17 mouse cellular contexts compared by ENCODE assay signal in the genomic region with DNA sequence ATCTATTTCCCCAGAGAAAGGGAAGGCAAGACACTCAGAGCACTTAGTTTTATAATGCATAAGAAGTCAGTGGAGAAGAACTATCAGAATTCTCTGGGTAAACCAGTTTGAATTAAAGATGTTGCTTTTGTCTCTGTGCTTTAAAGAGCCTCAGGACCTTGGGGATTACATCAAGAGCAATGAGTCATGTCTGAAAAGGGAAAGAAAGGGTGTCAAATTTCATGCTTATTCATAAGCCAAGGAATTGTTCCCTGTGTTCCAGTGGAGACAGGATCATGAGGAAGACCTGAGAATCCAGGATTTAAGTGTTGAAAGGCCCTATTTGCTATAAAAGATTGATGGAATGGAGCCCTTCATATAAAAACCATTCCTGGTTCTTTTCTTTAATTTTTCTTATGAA. TPM values are rescaled to one million over a fixed set of nuclear protein-coding genes. Genes with fewer than 3 reads are reported as not detected.
DNase-seq lines count a peak whose midpoint lies in the region; ATAC-seq and TF ChIP-seq lines count a peak whose summit lies in the region.
"Had no signal": no experiment of that assay in that cellular context is flagged by ENCODE, and none has a peak within 500 bp of the region (broad histone marks: within the 10 kb centered on the region; RNA-seq: fewer than 3 reads in every experiment).

No protein-coding gene starts in this region.

- H3K9ac ChIP-seq in kidney, embryonic 15.5 days = no peak overlapping the region
- no peak overlapping the region for H3K9ac ChIP-seq in embryonic facial prominence, embryonic 14.5 days (ENCODE audit: low read depth, low read length)
- H3K9ac ChIP-seq: forebrain, embryonic 13.5 days; hindbrain, embryonic 15.5 days; lung, embryonic 15.5 days had no signal

- no peaks in the 10 kb centered on the region for H3K36me3 ChIP-seq in kidney, embryonic 15.5 days
- no peaks in the 10 kb centered on the region for H3K36me3 ChIP-seq in embryonic facial prominence, embryonic 14.5 days (ENCODE audit: control insufficient read depth, insufficient read depth, low read length)
- no peaks in the 10 kb centered on the region for H3K36me3 ChIP-seq in thymus, adult 2 months (ENCODE audit: control insufficient read depth, insufficient read depth, low read length)
- H3K36me3 ChIP-seq: G1E; hindbrain, embryonic 15.5 days; lung, embryonic 15.5 days had no signal

- ATAC-seq in kidney, embryonic 15.5 days (replicated peaks; ENCODE audit: low FRiP score) = no peak
- ATAC-seq in embryonic facial prominence, embryonic 14.5 days (ENCODE audit: low read depth) = no peak
- ATAC-seq: activated CD4-positive, CD25-positive, alpha-beta regulatory T cell, adult 4 months; forebrain, embryonic 13.5 days had no signal

- no peak overlapping the region for H3K4me2 ChIP-seq in kidney, embryonic 15.5 days
- H3K4me2 ChIP-seq in embryonic facial prominence, embryonic 14.5 days (ENCODE audit: low read depth, low read length) = no peak overlapping the region
- H3K4me2 ChIP-seq: forebrain, embryonic 13.5 days; heart, embryonic 11.5 days; hindbrain, embryonic 15.5 days; lung, embryonic 15.5 days had no signal

- peak; percentile 21 for DNase-seq in embryo, embryonic 11 days
- no peak for DNase-seq in embryo, embryonic 9.5 days (ENCODE audit: extremely low spot score)
- no peak for DNase-seq in kidney, postnatal 10 days
- DNase-seq in 3T3-L1 (ENCODE audit: low read depth, low spot score) = peak; percentile 94
- DNase-seq in embryonic facial prominence, embryonic 14.5 days (ENCODE audit: low spot score) = peak; percentile 79
- DNase-seq in testis, postnatal 10 days (ENCODE audit: low spot score) = no peak
- no peak for DNase-seq in thymus, adult 2 months
- DNase-seq: cerebellum, adult 11 months; kidney, adult 11 months had no signal

- H3K4me1 ChIP-seq in kidney, embryonic 15.5 days = peaks cover 18% of the 10 kb centered on the region
- peaks cover 16% of the 10 kb centered on the region for H3K4me1 ChIP-seq in embryonic facial prominence, embryonic 14.5 days (ENCODE audit: control insufficient read depth, insufficient read depth, low read length)
- H3K4me1 ChIP-seq in thymus, adult 2 months (replicated peaks; ENCODE audit: control insufficient read depth, insufficient read depth, low read length) = no peaks in the 10 kb centered on the region

- peak overlapping the region; percentile 32; the same call in 1 of the 2 replicates for H3K27ac ChIP-seq in kidney, embryonic 15.5 days
- no peak overlapping the region for H3K27ac ChIP-seq in embryonic facial prominence, embryonic 14.5 days (replicated peaks; ENCODE audit: low read depth, low read length)
- H3K27ac ChIP-seq in thymus, adult 2 months (ENCODE audit: control insufficient read depth, insufficient read depth, low read length) = no peak overlapping the region
- H3K27ac ChIP-seq: forebrain, embryonic 13.5 days; hindbrain, embryonic 15.5 days; left cerebral cortex, adult 2 months; lung, embryonic 15.5 days had no signal

- TF ChIP-seq POLR2A in thymus, adult 2 months (IDR thresholded peaks at IDR 0.05; ENCODE audit: control insufficient read depth, extremely low read depth, insufficient read depth, low read length, poor library complexity) = no peak

- no peak overlapping the region for H3K4me3 ChIP-seq in kidney, embryonic 15.5 days (replicated peaks)
- no peak overlapping the region for H3K4me3 ChIP-seq in embryonic facial prominence, embryonic 14.5 days (ENCODE audit: low read depth, low read length)
- H3K4me3 ChIP-seq in thymus, adult 2 months (ENCODE audit: control insufficient read depth, insufficient read depth, low read length) = no peak overlapping the region
- H3K4me3 ChIP-seq: forebrain, embryonic 13.5 days; hindbrain, embryonic 15.5 days; left cerebral cortex, adult 2 months; lung, embryonic 15.5 days had no signal

- H3K27me3 ChIP-seq in kidney, embryonic 15.5 days = no peaks in the 10 kb centered on the region
- no peaks in the 10 kb centered on the region for H3K27me3 ChIP-seq in embryonic facial prominence, embryonic 14.5 days (replicated peaks; ENCODE audit: control insufficient read depth, insufficient read depth, low read length)
- H3K27me3 ChIP-seq in thymus, adult 2 months (ENCODE audit: control insufficient read depth, insufficient read depth, low read length) = no peaks in the 10 kb centered on the region
- H3K27me3 ChIP-seq: forebrain, embryonic 13.5 days; hindbrain, embryonic 15.5 days; lung, embryonic 15.5 days had no signal

- H3K9me3 ChIP-seq in kidney, embryonic 15.5 days (replicated peaks) = no peaks in the 10 kb centered on the region
- no peaks in the 10 kb centered on the region for H3K9me3 ChIP-seq in embryonic facial prominence, embryonic 14.5 days (ENCODE audit: control insufficient read depth, low read length)
- H3K9me3 ChIP-seq: forebrain, embryonic 13.5 days; G1E; hindbrain, embryonic 15.5 days; lung, embryonic 15.5 days had no signal

- no peak for TF ChIP-seq CTCF in thymus, adult 2 months (IDR thresholded peaks at IDR 0.05; ENCODE audit: borderline replicate concordance, control insufficient read depth, extremely low read depth, insufficient read depth, low read length, poor library complexity)

RNA-seq across cellular contexts. Expression of a gene that starts 38.1 kb away (rescaled TPM):
- 18.5 and 19.4 TPM in 2 replicates for polyA plus RNA-seq in kidney, embryonic 15.5 days (2015; fragmentation: Nextera tagmentation; extraction: Ambion mirVana)
- 16.6 and 17.5 TPM in 2 replicates for polyA plus RNA-seq in embryonic facial prominence, embryonic 14.5 days (2014; fragmentation: Nextera tagmentation; extraction: Ambion mirVana)
- 6.3 and 6.7 TPM in 2 replicates for polyA plus RNA-seq in thymus, adult 2 months (2012; rRNA removed)

Comparison
In these comparisons a context has a peak if more than half of its experiments do, and no peak if none do; other contexts are left out.
1. DNase-seq: peak in embryo, embryonic 11 days (single experiment), 3T3-L1 (single experiment) and embryonic facial prominence, embryonic 14.5 days (single experiment); none in embryo, embryonic 9.5 days (single experiment), kidney, postnatal 10 days (single experiment), testis, postnatal 10 days (single experiment) and thymus, adult 2 months (single experiment).